Mouse (Mus musculus) mammary gland, adult 2 months (tissue): ENCODE data around the gene Kcne4. TPM values are rescaled to one million over a fixed set of nuclear protein-coding genes. Genes with fewer than 3 reads are reported as not detected.

Source experiments
- polyA plus RNA-seq: library from polyadenylated mRNA; depleted of rRNA; stranded (reverse); fragments of >200 nt; gene quantifications from 2 replicates; pipeline ENCODE4 v1.2.3, GENCODE M21; 2012; ENCODE audit warnings: low replicate concordance; rRNA removed

Gene Kcne4
- 1.1 and 1.4 TPM in 2 replicates for polyA plus RNA-seq

DNA sequence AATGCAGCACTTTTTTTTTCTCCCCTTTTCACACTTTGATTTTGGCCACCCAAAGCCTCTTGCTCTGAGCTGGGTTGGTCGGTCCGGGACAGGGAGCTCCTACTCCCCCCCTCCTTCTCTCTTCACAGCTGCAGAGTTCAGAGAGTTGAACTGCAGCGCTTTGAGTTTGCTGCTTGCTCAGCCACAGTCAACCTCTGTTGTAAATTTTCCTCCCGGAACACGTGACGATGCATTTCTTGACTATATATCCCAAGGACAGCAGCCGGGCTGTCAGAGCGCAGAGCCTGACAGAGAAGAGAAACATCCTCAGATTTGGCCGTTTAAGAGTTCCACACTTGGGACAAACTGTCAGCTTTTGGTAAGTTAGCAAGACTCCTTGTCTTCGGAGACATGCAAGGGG, at the start of gene Kcne4:
Gene Kcne4, plus strand, starts transcription at position 120 of the 400 bp plus-strand sequence.

Other genes starting within 250 kb of the Kcne4 start
- gene Acsl3, start 158.9 kb upstream of the Kcne4 start, polyA plus RNA-seq, result 3.6 and 13.6 TPM in 2 replicates
- 0.43 and 1.1 TPM in 2 replicates for gene Utp14b, start 158.7 kb upstream of the Kcne4 start, polyA plus RNA-seq